Mouse (Mus musculus) liver, adult 2 months (tissue): ENCODE results near the gene Egflam. TPM values are rescaled to one million over a fixed set of nuclear protein-coding genes. Genes with fewer than 3 reads are reported as not detected.

Experiments
- DNase-seq: peaks from one replicate; pipeline ENCODE4 v3.0.0-alpha.2; 2011; ENCODE audit warnings: low read depth, low spot score; ENCODE audit errors: extremely low read depth
- H3K27ac ChIP-seq: fragments of 200-500 bp; replicated peaks from 2 replicates; pipeline ENCODE4 v1.5.1; 2012; ENCODE audit warnings: low read depth, mild to moderate bottlenecking, control low read depth, inconsistent platforms, low read length; ENCODE audit not compliant: insufficient read depth
- H3K27me3 ChIP-seq: fragments of 200-500 bp; 2 replicates; pipeline ENCODE4 v1.6.1; 2012; ENCODE audit warnings: mild to moderate bottlenecking, moderate library complexity, low read length, inconsistent platforms; ENCODE audit not compliant: control insufficient read depth, insufficient read depth
- H3K36me3 ChIP-seq: fragments of 200-500 bp; 2 replicates; pipeline ENCODE4 v1.6.1; 2012; ENCODE audit warnings: low read length, inconsistent platforms; ENCODE audit not compliant: control insufficient read depth, insufficient read depth
- H3K4me1 ChIP-seq: fragments of 200-500 bp; 2 replicates; pipeline ENCODE4 v1.6.1; 2011; ENCODE audit warnings: low read length; ENCODE audit not compliant: control insufficient read depth, insufficient read depth
- H3K4me3 ChIP-seq: fragments of 200-500 bp; 2 replicates; pipeline ENCODE4 v1.5.1; 2011; ENCODE audit warnings: low read depth, mild to moderate bottlenecking, control low read depth, low read length, moderate library complexity; ENCODE audit not compliant: insufficient read depth
- H3K79me2 ChIP-seq: fragments of 200-500 bp; 2 replicates; pipeline ENCODE4 v1.6.1; 2012; ENCODE audit warnings: inconsistent platforms, mild to moderate bottlenecking, low read length, moderate library complexity; ENCODE audit not compliant: control insufficient read depth, insufficient read depth
- H3K9ac ChIP-seq: fragments of 200-500 bp; 2 replicates; pipeline ENCODE4 v1.6.1; 2012; ENCODE audit warnings: low read depth, mild to moderate bottlenecking, control low read depth, inconsistent platforms, low read length
- CTCF ChIP-seq: fragments of 200-500 bp; IDR thresholded peaks from 2 replicates; pipeline ENCODE4 v1.5.1; 2011; ENCODE audit warnings: low read depth, low read length, control low read depth
- POLR2A ChIP-seq: fragments of 200-500 bp; IDR thresholded peaks from 2 replicates; pipeline ENCODE4 v1.6.1; 2011; ENCODE audit warnings: low read length, control low read depth; ENCODE audit not compliant: insufficient read depth; ENCODE audit errors: extremely low read depth
- WGBS: fragments of 180-500 bp; shearing (Covaris S2); methylation state at CpG from one replicate; pipeline ENCODE4 v1.1.7; 2018; 5-methylcytosine and 5-hydroxymethylcytosine counted together
- polyA plus RNA-seq: library from polyadenylated mRNA; depleted of rRNA; stranded (reverse); fragments of >200 nt; gene quantifications from 2 replicates; pipeline ENCODE4 v1.2.3, GENCODE M21; 2012
- total RNA-seq: library from RNA; depleted of rRNA; stranded (reverse); fragments of >200 nt; gene quantifications from 2 replicates; pipeline ENCODE4 v1.2.3, GENCODE M21; 2014

The Egflam gene
- total and polyA plus RNA-seq, 2 experiments = 0.23 to 0.28 TPM

- Histone ChIP-seq H3K4me1 (no peaks in the 10 kb centered on the region), H3K27me3 (no peaks in the 10 kb centered on the region), H3K27ac (no peak overlapping the region), H3K4me3 (no peak overlapping the region), H3K9ac (no peak overlapping the region), H3K79me2 (no peaks in the 10 kb centered on the region), H3K36me3 (no peaks in the 10 kb centered on the region)
- no peak for DNase-seq
- WGBS = 74% methylated on average over 5 of the region's 5 CpGs
- TF ChIP-seq CTCF = no peak
- TF ChIP-seq POLR2A = no peak
These were observed 57.4 kb downstream of the Egflam start for GRCm38 (mm10) chr15:7340703-7341309.

GRCm38 (mm10) chr15:7334517-7335298, 63.5 kb downstream of the Egflam start:
- H3K4me3 ChIP-seq = no peak overlapping the region
- TF ChIP-seq POLR2A (no peak), CTCF (no peak)
- no peaks in the 10 kb centered on the region for H3K79me2 ChIP-seq
- DNase-seq = no peak
- H3K27ac ChIP-seq = no peak overlapping the region
- no peaks in the 10 kb centered on the region for H3K4me1 ChIP-seq
- H3K27me3 ChIP-seq = no peaks in the 10 kb centered on the region
- H3K36me3 ChIP-seq = no peaks in the 10 kb centered on the region
- H3K9ac ChIP-seq = no peak overlapping the region
- 79% methylated on average over 11 of the region's 11 CpGs for WGBS

- no peak for DNase-seq
- no peak for TF ChIP-seq CTCF
- TF ChIP-seq POLR2A = no peak
- no peak overlapping the region for H3K4me3 ChIP-seq
- no peaks in the 10 kb centered on the region for H3K36me3 ChIP-seq
- no peaks in the 10 kb centered on the region for H3K4me1 ChIP-seq
- H3K27me3 ChIP-seq = no peaks in the 10 kb centered on the region
- H3K9ac ChIP-seq = no peak overlapping the region
- H3K79me2 ChIP-seq = no peaks in the 10 kb centered on the region
- 94% methylated on average over 1 of the region's 1 CpGs for WGBS
- no peak overlapping the region for H3K27ac ChIP-seq
These were observed 65.3 kb downstream of the Egflam start for GRCm38 (mm10) chr15:7332875-7333274.

GRCm38 (mm10) chr15:7322599-7323311, 75.4 kb downstream of the Egflam start:
- no peaks in the 10 kb centered on the region for H3K36me3 ChIP-seq
- no peaks in the 10 kb centered on the region for H3K4me1 ChIP-seq
- H3K79me2 ChIP-seq = no peaks in the 10 kb centered on the region
- DNase-seq = no peak
- H3K4me3 ChIP-seq = no peak overlapping the region
- WGBS = 77% methylated on average over 2 of the region's 2 CpGs
- H3K9ac ChIP-seq = no peak overlapping the region
- no peaks in the 10 kb centered on the region for H3K27me3 ChIP-seq
- no peak for TF ChIP-seq CTCF
- TF ChIP-seq POLR2A = no peak
- no peak overlapping the region for H3K27ac ChIP-seq

GRCm38 (mm10) chr15:7320901-7321300, 77.3 kb downstream of the Egflam start:
- H3K36me3 ChIP-seq = no peaks in the 10 kb centered on the region
- no peak for TF ChIP-seq CTCF
- TF ChIP-seq POLR2A = no peak
- no peak for DNase-seq
- no peak overlapping the region for H3K4me3 ChIP-seq
- 64% methylated on average over 4 of the region's 4 CpGs for WGBS
- no peak overlapping the region for H3K27ac ChIP-seq
- no peak overlapping the region for H3K9ac ChIP-seq
- no peaks in the 10 kb centered on the region for H3K79me2 ChIP-seq
- H3K27me3 ChIP-seq = no peaks in the 10 kb centered on the region
- H3K4me1 ChIP-seq = no peaks in the 10 kb centered on the region

- H3K4me3 ChIP-seq = no peak overlapping the region
- no peak overlapping the region for H3K9ac ChIP-seq
- H3K36me3 ChIP-seq = no peaks in the 10 kb centered on the region
- H3K79me2 ChIP-seq = no peaks in the 10 kb centered on the region
- no peak overlapping the region for H3K27ac ChIP-seq
- no peaks in the 10 kb centered on the region for H3K27me3 ChIP-seq
- H3K4me1 ChIP-seq = no peaks in the 10 kb centered on the region
- WGBS = 75% methylated on average over 9 of the region's 9 CpGs
- no peak for TF ChIP-seq POLR2A
- no peak for TF ChIP-seq CTCF
- no peak for DNase-seq
These were observed 82.7 kb downstream of the Egflam start for GRCm38 (mm10) chr15:7315539-7315938.
